Mouse (Mus musculus): ENCODE data around the gene Gm43738. TPM values are rescaled to one million over a fixed set of nuclear protein-coding genes. Genes with fewer than 3 reads are reported as not detected.

The Gm43738 gene
- polyA plus RNA-seq (2017; shearing (Covaris generic)): not detected

GRCm38 (mm10) chr3:89100811-89101210, at the start of gene Gm43738:
Gene Gm43738 (minus strand): TSS chr3:89101099.

GRCm38 (mm10) chr3:89135958-89136357, 35.1 kb upstream of the Gm43738 start, which contains the start of gene Pklr:
Gene Pklr (plus strand): TSS chr3:89136142.

GRCm38 (mm10) chr3:89101812-89102494, 1.1 kb upstream of the Gm43738 start, which contains the start of gene Fdps:
Gene Fdps (minus strand): TSS chr3:89101959.

GRCm38 (mm10) chr3:89093175-89093574, 7.7 kb downstream of the Gm43738 start, which contains the start of gene Rusc1:
Gene Rusc1 (minus strand): TSS chr3:89093311.

Other genes with a start within 250 kb of the Gm43738 start
- 36.7 TPM for gene Msto1, start 187.1 kb downstream of the Gm43738 start, polyA plus RNA-seq (2017; shearing (Covaris generic))
- gene Ash1l, start 150.5 kb downstream of the Gm43738 start, polyA plus RNA-seq (2017; shearing (Covaris generic)): 34.7 TPM
- 201 TPM for gene Dap3, start 149.9 kb downstream of the Gm43738 start, polyA plus RNA-seq (2017; shearing (Covaris generic))
- 40.5 TPM for gene Rusc1, start 7.8 kb downstream of the Gm43738 start, polyA plus RNA-seq (2017; shearing (Covaris generic))
- 75.6 TPM for gene Fdps, start 860 bp upstream of the Gm43738 start, polyA plus RNA-seq (2017; shearing (Covaris generic))
- gene Pklr, start 35.0 kb upstream of the Gm43738 start, polyA plus RNA-seq (2017; shearing (Covaris generic)): not detected
- 2.4 TPM for gene Hcn3, start 59.1 kb upstream of the Gm43738 start, polyA plus RNA-seq (2017; shearing (Covaris generic))
- 111 TPM for gene Clk2, start 63.7 kb upstream of the Gm43738 start, polyA plus RNA-seq (2017; shearing (Covaris generic))
- 268 TPM for gene Scamp3, start 76.4 kb upstream of the Gm43738 start, polyA plus RNA-seq (2017; shearing (Covaris generic))
- 236 TPM for gene Fam189b, start 82.0 kb upstream of the Gm43738 start, polyA plus RNA-seq (2017; shearing (Covaris generic))
- 119 TPM for gene Gba, start 101.8 kb upstream of the Gm43738 start, polyA plus RNA-seq (2017; shearing (Covaris generic))
- 2.0 TPM for gene Thbs3, start 114.1 kb upstream of the Gm43738 start, polyA plus RNA-seq (2017; shearing (Covaris generic))
- gene Mtx1, start 126.0 kb upstream of the Gm43738 start, polyA plus RNA-seq (2017; shearing (Covaris generic)): 132 TPM
- gene Muc1, start 128.0 kb upstream of the Gm43738 start, polyA plus RNA-seq (2017; shearing (Covaris generic)): 1.1 TPM
- gene Krtcap2, start 144.9 kb upstream of the Gm43738 start, polyA plus RNA-seq (2017; shearing (Covaris generic)): 217 TPM
- gene Trim46, start 145.2 kb upstream of the Gm43738 start, polyA plus RNA-seq (2017; shearing (Covaris generic)): 3.1 TPM
- gene Dpm3, start 158.3 kb upstream of the Gm43738 start, polyA plus RNA-seq (2017; shearing (Covaris generic)): 98.5 TPM
- gene Slc50a1, start 169.5 kb upstream of the Gm43738 start, polyA plus RNA-seq (2017; shearing (Covaris generic)): 270 TPM
- not detected for gene Efna1, start 180.0 kb upstream of the Gm43738 start, polyA plus RNA-seq (2017; shearing (Covaris generic))
- not detected for gene Efna3, start 221.9 kb upstream of the Gm43738 start, polyA plus RNA-seq (2017; shearing (Covaris generic))
- 0.55 TPM for gene Efna4, start 236.9 kb upstream of the Gm43738 start, polyA plus RNA-seq (2017; shearing (Covaris generic))
- 18.3 TPM for gene Adam15, start 248.9 kb upstream of the Gm43738 start, polyA plus RNA-seq (2017; shearing (Covaris generic))